Mouse (Mus musculus) midbrain, embryonic 15.5 days (tissue): ENCODE measurements around the gene Vta1. TPM values are rescaled to one million over a fixed set of nuclear protein-coding genes. Genes with fewer than 3 reads are reported as not detected.
A peak's percentile ranks its signal among the peaks of the same experiment; 100 is the strongest.

Experiments
- ATAC-seq: fragments of 200-750 bp; cut with Nextera tagmentation; replicated peaks from 2 replicates; pipeline ENCODE4 v1.8.0; 2017; ENCODE audit warnings: moderate TSS enrichment
- H3K27ac ChIP-seq: fragments of 300-500 bp; sonication (generic); 2 replicates; pipeline ENCODE4 v1.5.1; 2015; ENCODE audit warnings: mild to moderate bottlenecking, inconsistent platforms
- H3K27me3 ChIP-seq: fragments of 300-500 bp; sonication (generic); replicated peaks from 2 replicates; pipeline ENCODE4 v1.6.1; 2015; ENCODE audit warnings: inconsistent platforms
- H3K36me3 ChIP-seq: fragments of 300-500 bp; sonication (generic); replicated peaks from 2 replicates; pipeline ENCODE4 v1.6.1; 2015; ENCODE audit warnings: inconsistent platforms
- H3K4me1 ChIP-seq: fragments of 300-500 bp; sonication (generic); 2 replicates; pipeline ENCODE4 v1.6.1; 2015; ENCODE audit warnings: inconsistent platforms
- H3K4me2 ChIP-seq: fragments of 300-500 bp; sonication (generic); 2 replicates; pipeline ENCODE4 v1.6.1; 2015; ENCODE audit warnings: inconsistent platforms, mild to moderate bottlenecking, moderate library complexity
- H3K4me3 ChIP-seq: fragments of 300-500 bp; sonication (generic); 2 replicates; pipeline ENCODE4 v1.5.1; 2015; ENCODE audit warnings: mild to moderate bottlenecking, inconsistent platforms
- H3K9ac ChIP-seq: fragments of 300-500 bp; sonication (generic); 2 replicates; pipeline ENCODE4 v1.6.1; 2015; ENCODE audit warnings: mild to moderate bottlenecking, inconsistent platforms
- H3K9me3 ChIP-seq: fragments of 300-500 bp; sonication (generic); 2 replicates; pipeline ENCODE4 v1.6.1; 2016; ENCODE audit warnings: inconsistent platforms
- WGBS: fragments of 180-500 bp; shearing (Covaris S2); methylation state at CpG from one replicate; pipeline ENCODE4 v1.1.7; 2015; ENCODE audit warnings: mixed read lengths; 5-methylcytosine and 5-hydroxymethylcytosine counted together
- polyA plus RNA-seq: library from polyadenylated mRNA; unstranded; fragments of >200 nt; fragmentation: Nextera tagmentation; extraction: Ambion mirVana; gene quantifications from 2 replicates; pipeline ENCODE4 v1.2.1, GENCODE M21; 2015

Gene Vta1
- 179 and 180 TPM in 2 replicates for polyA plus RNA-seq

DNA sequence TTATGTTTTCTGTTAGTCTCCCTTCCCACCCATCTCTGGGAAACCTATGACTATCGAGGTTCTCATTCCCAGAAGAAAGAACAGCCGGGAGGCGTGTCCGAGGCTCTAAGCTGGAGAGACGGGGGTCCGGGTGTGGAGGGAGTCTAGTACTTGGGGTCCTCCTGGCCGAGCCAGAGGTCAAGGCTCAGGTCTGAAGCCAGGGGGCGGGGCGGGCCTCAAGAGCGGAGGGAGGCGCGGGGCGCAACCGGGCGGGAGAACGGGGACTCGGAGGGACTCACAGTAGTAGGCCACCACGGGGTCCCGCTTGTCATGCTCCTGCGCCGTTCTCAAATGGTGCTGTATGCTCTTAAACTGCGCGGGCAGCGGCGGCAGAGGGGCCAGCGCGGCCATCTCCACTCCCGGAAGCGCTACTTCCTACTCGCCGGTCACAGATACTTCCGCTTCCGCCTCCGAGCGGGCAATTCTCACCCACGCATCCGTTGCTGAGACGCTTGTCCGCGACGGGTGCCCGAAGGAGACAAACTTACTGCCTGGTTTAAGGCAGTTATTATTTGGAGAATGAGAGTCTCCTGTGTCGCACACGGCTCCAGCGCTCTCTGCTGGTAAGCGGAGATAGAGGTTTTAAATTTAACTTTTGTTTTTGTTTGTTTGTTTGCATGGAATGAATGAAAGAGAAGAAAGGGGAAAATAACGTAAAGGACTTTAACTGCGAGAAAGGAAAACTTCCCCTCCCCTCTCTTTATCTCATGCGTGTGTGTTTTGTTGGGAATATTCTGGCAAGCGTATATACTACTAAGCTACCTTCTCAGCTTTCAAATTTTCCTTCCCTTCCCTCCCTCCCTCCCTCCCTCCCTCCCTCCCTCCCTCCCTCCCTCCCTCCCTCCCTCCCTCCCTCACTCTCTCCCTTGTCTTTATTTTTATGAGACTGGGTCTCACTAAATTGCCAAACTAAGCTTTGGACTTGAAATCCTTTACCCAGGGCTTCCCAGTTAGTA, at the start of gene Vta1, which contains the start of gene Nmbr:
Gene Vta1, minus strand, starts transcription at position 489 of the 995 bp plus-strand sequence.
Gene Nmbr, plus strand, starts transcription at position 520 of the 995 bp plus-strand sequence.
- Histone ChIP-seq H3K27me3 (no peaks in the 10 kb centered on the region), H3K9ac (peak within 1 kb of the TSS; percentile 82), H3K27ac (peak within 1 kb of the TSS; percentile 87), H3K4me1 (peaks cover 20% of the 10 kb centered on the region), H3K4me2 (peak within 1 kb of the TSS; percentile 63), H3K4me3 (peak within 1 kb of the TSS; percentile 98), H3K9me3 (no peaks in the 10 kb centered on the region), H3K36me3 (no peaks in the 10 kb centered on the region)
- under 1% methylated on average over 50 of the region's 50 CpGs for WGBS
- peak; percentile 99 for ATAC-seq

DNA sequence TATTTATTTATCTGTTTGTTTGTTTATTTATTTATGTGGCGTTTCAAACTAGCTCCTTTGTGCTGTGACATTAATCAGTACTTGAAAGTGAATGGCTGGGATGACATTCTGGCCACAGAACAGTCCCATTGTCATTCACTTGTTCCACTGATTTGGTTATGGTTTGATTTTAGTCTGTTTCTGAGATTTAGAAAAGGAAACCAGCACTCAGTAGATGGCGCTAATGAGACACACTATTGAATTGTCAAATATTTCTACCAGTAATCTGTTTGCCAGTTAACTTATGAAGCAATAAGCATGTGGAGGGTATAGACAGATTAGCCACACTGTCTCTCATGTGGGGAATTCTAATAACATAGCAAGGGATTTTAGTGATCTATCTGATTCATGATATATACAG, 28.9 kb upstream of the Vta1 start:
- H3K9ac ChIP-seq, result no peak overlapping the region
- no peaks in the 10 kb centered on the region for H3K9me3 ChIP-seq
- H3K4me1 ChIP-seq, result no peaks in the 10 kb centered on the region
- H3K27me3 ChIP-seq, result no peaks in the 10 kb centered on the region
- no peak overlapping the region for H3K4me2 ChIP-seq
- peak; percentile 73 for ATAC-seq
- H3K4me3 ChIP-seq, result no peak overlapping the region
- H3K36me3 ChIP-seq, result no peaks in the 10 kb centered on the region
- H3K27ac ChIP-seq, result no peak overlapping the region
- WGBS, result 8% methylated on average over 2 of the region's 2 CpGs

- no peak overlapping the region for H3K4me2 ChIP-seq
- H3K9me3 ChIP-seq, result no peaks in the 10 kb centered on the region
- no peaks in the 10 kb centered on the region for H3K4me1 ChIP-seq
- no peak overlapping the region for H3K4me3 ChIP-seq
- no peaks in the 10 kb centered on the region for H3K36me3 ChIP-seq
- no peak overlapping the region for H3K9ac ChIP-seq
- no peak for ATAC-seq
- H3K27ac ChIP-seq, result no peak overlapping the region
- no peaks in the 10 kb centered on the region for H3K27me3 ChIP-seq
- 52% methylated on average over 9 of the region's 9 CpGs for WGBS
Measured at GRCm38 (mm10) chr10:14725671-14726070, 20.3 kb upstream of the Vta1 start.

GRCm38 (mm10) chr10:14718114-14718513, 12.8 kb upstream of the Vta1 start, which contains the start of gene Gje1:
TSS of gene Gje1 (minus strand) at chr10:14718214.
- Histone ChIP-seq H3K9me3 (no peaks in the 10 kb centered on the region), H3K27me3 (no peaks in the 10 kb centered on the region), H3K4me2 (no peak within 1 kb of the TSS), H3K27ac (no peak within 1 kb of the TSS), H3K4me3 (no peak within 1 kb of the TSS), H3K4me1 (no peaks in the 10 kb centered on the region), H3K36me3 (no peaks in the 10 kb centered on the region), H3K9ac (no peak within 1 kb of the TSS)
- ATAC-seq, result no peak
- 49% methylated on average over 3 of the region's 3 CpGs for WGBS

- Histone ChIP-seq H3K4me3 (peak overlapping the region; percentile 98), H3K9me3 (no peaks in the 10 kb centered on the region), H3K27ac (peak overlapping the region; percentile 87; the same call in 1 of the 2 replicates), H3K4me1 (peaks cover 20% of the 10 kb centered on the region), H3K36me3 (no peaks in the 10 kb centered on the region), H3K4me2 (peak overlapping the region; percentile 63), H3K9ac (peak overlapping the region; percentile 82), H3K27me3 (no peaks in the 10 kb centered on the region)
- 16% methylated on average over 4 of the region's 4 CpGs for WGBS
- no peak for ATAC-seq
Measured at GRCm38 (mm10) chr10:14703830-14704420, 1.4 kb downstream of the Vta1 start.

- H3K27ac ChIP-seq, result peak overlapping the region; percentile 87; the same call in 1 of the 2 replicates
- H3K9me3 ChIP-seq, result no peaks in the 10 kb centered on the region
Measured at GRCm38 (mm10) chr10:14703239-14703638, 2.1 kb downstream of the Vta1 start.

GRCm38 (mm10) chr10:14690349-14690748, 15.0 kb downstream of the Vta1 start:
- Histone ChIP-seq H3K4me3 (no peak overlapping the region), H3K9ac (no peak overlapping the region), H3K36me3 (peaks cover 3% of the 10 kb centered on the region; the same call in 1 of the 2 replicates), H3K4me1 (no peaks in the 10 kb centered on the region), H3K27me3 (no peaks in the 10 kb centered on the region), H3K4me2 (no peak overlapping the region), H3K27ac (no peak overlapping the region), H3K9me3 (no peaks in the 10 kb centered on the region)
- no peak for ATAC-seq
- WGBS, result 52% methylated on average over 3 of the region's 3 CpGs

More at GRCm38 (mm10) chr10:14703239-14703638, 2.1 kb downstream of the Vta1 start:
- H3K4me3 ChIP-seq, result peak overlapping the region; percentile 98; the same call in 1 of the 2 replicates
- peaks cover 20% of the 10 kb centered on the region for H3K4me1 ChIP-seq
- peak overlapping the region; percentile 63 for H3K4me2 ChIP-seq
- 11% methylated on average over 1 of the region's 1 CpGs for WGBS
- ATAC-seq, result no peak
- 0 out of 2 replicates have a peak overlapping the region, but pooled peaks have one; percentile 18 for H3K9ac ChIP-seq
- H3K27me3 ChIP-seq, result no peaks in the 10 kb centered on the region
- no peaks in the 10 kb centered on the region for H3K36me3 ChIP-seq

DNA sequence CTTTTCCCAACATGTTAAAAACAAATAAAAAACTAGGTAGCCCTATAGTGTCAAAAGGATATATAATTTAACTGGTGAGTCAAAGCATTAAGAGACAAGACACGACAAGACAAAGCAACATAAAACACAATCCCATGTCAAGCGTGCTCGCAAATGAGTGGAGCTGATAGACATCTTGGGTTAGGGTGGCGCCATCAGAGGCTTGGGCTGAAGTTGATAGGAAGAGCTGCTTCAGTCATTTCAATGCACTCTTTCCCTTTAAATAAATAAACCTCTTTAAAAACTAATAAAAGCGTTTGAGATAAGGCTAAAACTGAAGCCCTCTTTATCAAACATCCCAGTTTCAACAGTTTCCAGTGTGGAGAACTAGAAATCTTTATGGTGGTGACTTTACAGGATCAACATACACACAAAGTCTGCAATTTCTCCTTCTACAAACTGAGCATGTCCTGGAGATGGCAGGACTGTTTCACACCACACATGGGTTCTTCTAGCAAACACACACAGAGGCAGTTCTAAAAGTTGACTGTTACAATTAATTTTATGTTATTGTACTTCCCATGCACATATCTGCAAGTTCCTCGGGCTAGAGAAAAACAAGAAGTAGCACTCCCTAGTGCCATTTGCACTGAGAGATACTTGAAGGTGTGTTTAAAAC, 16.4 kb downstream of the Vta1 start:
- 92% methylated on average over 6 of the region's 6 CpGs for WGBS
- H3K4me1 ChIP-seq, result no peaks in the 10 kb centered on the region
- no peaks in the 10 kb centered on the region for H3K9me3 ChIP-seq
- H3K27me3 ChIP-seq, result no peaks in the 10 kb centered on the region
- no peak overlapping the region for H3K4me2 ChIP-seq
- H3K27ac ChIP-seq, result no peak overlapping the region
- peaks cover 3% of the 10 kb centered on the region; the same call in 1 of the 2 replicates for H3K36me3 ChIP-seq
- ATAC-seq, result no peak
- H3K9ac ChIP-seq, result no peak overlapping the region
- H3K4me3 ChIP-seq, result no peak overlapping the region

DNA sequence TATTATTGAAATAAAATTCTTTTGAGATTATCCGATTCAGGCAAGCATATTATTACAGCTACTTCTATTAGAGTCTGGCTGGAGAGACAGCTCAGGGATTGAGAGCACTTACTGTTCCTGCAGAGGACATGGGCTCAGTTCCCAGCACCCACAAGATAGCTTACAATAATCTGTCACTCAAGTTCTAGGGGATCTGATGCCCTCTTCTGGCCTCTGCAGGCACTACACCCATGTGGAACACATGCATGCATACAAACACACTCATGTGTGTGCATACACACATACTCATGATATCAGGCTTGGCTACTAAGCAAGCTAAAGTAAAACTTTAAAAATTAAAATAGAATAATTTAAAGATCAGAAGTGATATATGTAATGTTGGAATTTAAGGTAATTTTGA, 19.7 kb downstream of the Vta1 start:
- Histone ChIP-seq H3K27me3 (no peaks in the 10 kb centered on the region), H3K9ac (no peak overlapping the region), H3K4me2 (no peak overlapping the region), H3K27ac (no peak overlapping the region), H3K4me1 (no peaks in the 10 kb centered on the region), H3K4me3 (no peak overlapping the region), H3K9me3 (no peaks in the 10 kb centered on the region), H3K36me3 (peaks cover 3% of the 10 kb centered on the region)
- ATAC-seq, result no peak
- 94% methylated on average over 1 of the region's 1 CpGs for WGBS

DNA sequence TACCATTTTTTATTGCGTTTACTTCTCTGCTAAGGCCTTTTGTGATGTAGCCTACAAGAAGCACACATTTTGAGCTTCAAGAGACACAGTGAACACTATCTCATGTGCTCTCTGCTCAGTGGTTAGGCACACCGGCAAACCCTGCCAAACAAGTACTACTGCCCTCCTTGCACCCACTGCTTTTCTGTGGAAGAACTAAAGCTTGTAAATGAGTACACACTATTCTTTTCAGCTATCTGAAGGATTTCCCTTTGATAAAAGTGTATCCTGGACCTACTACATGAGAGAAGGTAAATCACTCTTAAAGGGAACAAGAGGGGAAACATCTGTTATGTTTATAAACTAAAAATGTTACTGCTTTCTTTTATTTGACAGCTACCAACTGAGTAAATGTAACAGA, 39.2 kb downstream of the Vta1 start:
- ATAC-seq, result no peak
- H3K9me3 ChIP-seq, result no peaks in the 10 kb centered on the region
- H3K27me3 ChIP-seq, result no peaks in the 10 kb centered on the region
- H3K4me1 ChIP-seq, result no peaks in the 10 kb centered on the region
- peaks cover 11% of the 10 kb centered on the region for H3K36me3 ChIP-seq
- H3K9ac ChIP-seq, result no peak overlapping the region
- H3K4me3 ChIP-seq, result no peak overlapping the region
- 99% methylated on average over 2 of the region's 2 CpGs for WGBS
- H3K27ac ChIP-seq, result no peak overlapping the region
- no peak overlapping the region for H3K4me2 ChIP-seq

- Histone ChIP-seq H3K4me2 (no peak overlapping the region), H3K27me3 (no peaks in the 10 kb centered on the region), H3K4me1 (no peaks in the 10 kb centered on the region), H3K4me3 (no peak overlapping the region), H3K9ac (no peak overlapping the region), H3K27ac (no peak overlapping the region), H3K9me3 (no peaks in the 10 kb centered on the region), H3K36me3 (peaks cover 16% of the 10 kb centered on the region)
- ATAC-seq, result no peak
- 86% methylated on average over 2 of the region's 2 CpGs for WGBS
Measured at GRCm38 (mm10) chr10:14660875-14661274, 44.5 kb downstream of the Vta1 start.

DNA sequence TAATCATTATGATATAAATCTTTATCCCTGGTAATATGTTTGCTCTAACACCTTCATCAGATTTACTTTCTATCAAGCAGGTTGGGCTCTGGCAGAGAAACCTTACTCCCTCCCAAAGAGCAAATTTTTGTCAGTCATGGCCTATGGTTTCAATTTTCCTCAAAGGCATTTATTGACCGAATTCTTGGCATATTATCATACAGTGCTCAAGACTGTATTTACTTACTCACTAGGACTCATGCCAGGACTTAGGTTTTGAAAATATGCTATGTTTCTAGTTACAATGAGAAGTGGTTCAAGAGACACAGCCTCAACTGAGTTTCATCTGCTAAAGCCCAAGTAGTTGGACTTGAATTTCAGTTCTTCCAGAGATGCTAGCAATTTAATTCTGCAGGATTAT, 65.7 kb downstream of the Vta1 start:
- H3K27me3 ChIP-seq, result no peaks in the 10 kb centered on the region
- H3K4me1 ChIP-seq, result no peaks in the 10 kb centered on the region
- no peaks in the 10 kb centered on the region for H3K9me3 ChIP-seq
- no peak overlapping the region for H3K4me2 ChIP-seq
- no peak overlapping the region for H3K9ac ChIP-seq
- no peak overlapping the region for H3K27ac ChIP-seq
- H3K36me3 ChIP-seq, result no peaks in the 10 kb centered on the region
- ATAC-seq, result no peak
- WGBS, result 91% methylated on average over 1 of the region's 1 CpGs
- no peak overlapping the region for H3K4me3 ChIP-seq
